ENCODE assay signal across 7 mouse cellular contexts in the genomic region with DNA sequence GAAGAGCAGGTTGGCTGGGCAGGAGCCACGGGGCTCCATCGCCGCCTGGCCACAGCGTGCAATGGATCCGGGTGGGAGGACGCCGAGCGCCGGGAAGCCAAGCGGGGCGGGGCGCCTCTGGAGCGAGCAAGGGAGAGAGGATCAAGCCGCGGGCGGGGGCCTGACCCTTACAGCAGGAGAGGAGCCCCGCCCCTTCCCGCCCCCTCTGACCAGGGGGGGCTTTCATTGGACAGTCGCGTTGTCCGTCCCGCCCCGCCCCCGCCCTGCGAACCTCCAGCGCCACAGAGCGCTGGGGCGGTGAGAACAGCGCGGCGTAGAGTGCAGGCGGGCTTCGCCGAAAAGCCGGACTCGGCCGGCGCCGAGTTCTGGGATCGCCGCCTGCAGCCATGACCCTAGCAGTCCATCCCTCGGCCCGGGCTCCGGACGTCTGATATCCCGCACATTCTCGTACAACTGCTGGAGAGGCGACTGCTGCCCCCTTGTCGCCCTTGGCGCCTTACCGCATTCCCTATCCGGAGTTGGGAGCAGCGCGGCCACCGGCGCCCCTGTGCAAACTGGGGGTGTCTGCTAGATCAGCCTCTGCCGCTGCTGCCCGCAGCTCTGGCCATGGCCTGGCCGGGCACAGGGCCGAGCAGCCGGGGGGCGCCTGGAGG. TPM values are rescaled to one million over a fixed set of nuclear protein-coding genes. Genes with fewer than 3 reads are reported as not detected.
DNase-seq lines count a peak whose midpoint lies in the region; ATAC-seq lines count a peak whose summit lies in the region.

A gene (minus strand): TSS at position 142 of the 653 bp plus-strand sequence.
A gene (plus strand): TSS at position 275 of the 653 bp plus-strand sequence.

- H3K36me3 ChIP-seq in intestine, embryonic 16.5 days (ENCODE audit: control insufficient read depth, insufficient read depth, low read length), result no peaks in the 10 kb centered on the region
- no peaks in the 10 kb centered on the region for H3K36me3 ChIP-seq in midbrain, embryonic 11.5 days (ENCODE audit: control insufficient read depth, insufficient read depth, low read length)

- peak within 1 kb of the TSS; percentile 95 for H3K9ac ChIP-seq in intestine, embryonic 16.5 days (ENCODE audit: low read depth, low read length)
- H3K9ac ChIP-seq in midbrain, embryonic 11.5 days (ENCODE audit: low read length), result peak within 1 kb of the TSS; percentile 71

- H3K27me3 ChIP-seq in intestine, embryonic 16.5 days (replicated peaks; ENCODE audit: control insufficient read depth, insufficient read depth, low read length), result 0 out of 2 replicates have a peak, but pooled peaks cover under 1% of the 10 kb centered on the region
- peaks cover 14% of the 10 kb centered on the region; the same call in 1 of the 2 replicates for H3K27me3 ChIP-seq in midbrain, embryonic 11.5 days (ENCODE audit: control insufficient read depth, insufficient read depth, low read length)

- DNase-seq in adrenal gland, adult 2 months, result peak; percentile 98
- DNase-seq in embryo, embryonic 11.5 days (ENCODE audit: low read depth, low spot score), result peak; percentile 94
- DNase-seq in gastrocnemius, postnatal 4 days (ENCODE audit: low spot score in 2 of 2), result peak; percentile 92 to 97
- DNase-seq in left cerebral cortex, postnatal 36 days (ENCODE audit: low spot score in 2 of 2), result peak; percentile 85 to 87
- DNase-seq in midbrain, embryonic 11.5 days (ENCODE audit: low spot score, missing footprints), result peak; percentile 100
- DNase-seq in skeletal muscle tissue, adult 2 months (ENCODE audit: low read depth, low spot score), result peak; percentile 97

- H3K4me1 ChIP-seq in intestine, embryonic 16.5 days (ENCODE audit: control insufficient read depth, insufficient read depth, low read length), result peaks cover 21% of the 10 kb centered on the region
- H3K4me1 ChIP-seq in midbrain, embryonic 11.5 days (ENCODE audit: control insufficient read depth, insufficient read depth, low read length), result peaks cover 10% of the 10 kb centered on the region

- H3K27ac ChIP-seq in intestine, embryonic 16.5 days (ENCODE audit: low read length), result peak within 1 kb of the TSS; percentile 94
- peak within 1 kb of the TSS; percentile 21; the same call in 1 of the 2 replicates for H3K27ac ChIP-seq in midbrain, embryonic 11.5 days (ENCODE audit: low read depth, low read length)

- ATAC-seq in intestine, embryonic 16.5 days, result peak; percentile 97
- peak; percentile 96 for ATAC-seq in midbrain, embryonic 11.5 days (ENCODE audit: low FRiP score)

- H3K4me2 ChIP-seq in intestine, embryonic 16.5 days (ENCODE audit: low read depth, low read length), result peak within 1 kb of the TSS; percentile 90
- H3K4me2 ChIP-seq in midbrain, embryonic 11.5 days, result peak within 1 kb of the TSS; percentile 98

- H3K9me3 ChIP-seq in intestine, embryonic 16.5 days (ENCODE audit: control insufficient read depth, low read length), result no peaks in the 10 kb centered on the region
- H3K9me3 ChIP-seq in midbrain, embryonic 11.5 days (ENCODE audit: control insufficient read depth, low read length), result no peaks in the 10 kb centered on the region

- intact Hi-C loops in left cerebral cortex, postnatal 36 days (cut with DNase I), result loop anchor here (2.0 kb wide), 1 partner anchor 65 kb away; no protein-coding TSS in a partner anchor

- WGBS in intestine, embryonic 16.5 days, result 0% methylated on average over 54 of the region's 62 CpGs
- under 1% methylated on average over 60 of the region's 62 CpGs for whole genome bisulfite sequencing in midbrain, embryonic 11.5 days

- peak within 1 kb of the TSS; percentile 76 for H3K4me3 ChIP-seq in intestine, embryonic 16.5 days (ENCODE audit: low read length)
- H3K4me3 ChIP-seq in midbrain, embryonic 11.5 days (ENCODE audit: low read depth, low read length), result peak within 1 kb of the TSS; percentile 59

RNA-seq across cellular contexts. Expression of the first gene that starts in this region (rescaled TPM):
- total RNA-seq in adrenal gland, adult 2 months (2021), result 100 to 1,000 TPM in 1 of 2 experiments, 10 to 100 TPM in 1; 87.3 to 125 TPM
- polyA plus RNA-seq in adrenal gland, adult 2 months (2012; rRNA removed), result 300 and 469 TPM in 2 replicates
- total RNA-seq in gastrocnemius, postnatal 4 days (2021), result 10 to 100 TPM; 26.2 to 27.6 TPM
- 54.6 and 63.1 TPM in 2 replicates for polyA plus RNA-seq in intestine, embryonic 16.5 days (2015; fragmentation: Nextera tagmentation; extraction: Ambion mirVana)
- total RNA-seq in left cerebral cortex, postnatal 36 days (2021), result 10 to 100 TPM; 57.9 to 77.5 TPM
- 15.1 and 16.7 TPM in 2 replicates for polyA plus RNA-seq in midbrain, embryonic 11.5 days (2014; fragmentation: Nextera tagmentation; extraction: Ambion mirVana)

RNA-seq across cellular contexts. Expression of the second gene that starts in this region (rescaled TPM):
- total RNA-seq in adrenal gland, adult 2 months (2021), result 10 to 100 TPM; 27.9 to 33.3 TPM
- polyA plus RNA-seq in adrenal gland, adult 2 months (2012; rRNA removed), result 12.7 and 13.4 TPM in 2 replicates
- total RNA-seq in gastrocnemius, postnatal 4 days (2021), result 10 to 100 TPM; 43.9 to 44.1 TPM
- polyA plus RNA-seq in intestine, embryonic 16.5 days (2015; fragmentation: Nextera tagmentation; extraction: Ambion mirVana), result 7.4 and 8.9 TPM in 2 replicates
- total RNA-seq in left cerebral cortex, postnatal 36 days (2021), result 1 to 10 TPM; 6.5 to 6.7 TPM
- 2.0 and 2.6 TPM in 2 replicates for polyA plus RNA-seq in midbrain, embryonic 11.5 days (2014; fragmentation: Nextera tagmentation; extraction: Ambion mirVana)

Comparison
In these comparisons a context has a peak if more than half of its experiments do, and no peak if none do; other contexts are left out.
1. Peak in every context shown above with its lines: DNase-seq, ATAC-seq, H3K4me3 ChIP-seq and H3K27ac ChIP-seq.